Comparison of ENCODE assay signal across 8 mouse cellular contexts in genomic region chr7:27330709-27331540, GRCm38 (mm10). TPM values are rescaled to one million over a fixed set of nuclear protein-coding genes. Genes with fewer than 3 reads are reported as not detected.
DNase-seq lines count a peak whose midpoint lies in the region; TF ChIP-seq lines count a peak whose summit lies in the region.

No protein-coding gene starts in this region.

- peaks cover 39% of the 10 kb centered on the region for H3K27me3 ChIP-seq in CH12.LX (replicated peaks)

- H3K9ac ChIP-seq in CH12.LX (ENCODE audit: insufficient read depth, low read depth), result peak overlapping the region; percentile 50; the same call in 1 of the 2 replicates

- no peak for TF ChIP-seq RAD21 in CH12.LX (IDR thresholded peaks at IDR 0.05; ENCODE audit: low read depth, low read length)

- H3K79me2 ChIP-seq in CH12.LX (replicated peaks; ENCODE audit: control insufficient read depth, extremely low read depth, insufficient read depth, poor library complexity, severe bottlenecking), result no peaks in the 10 kb centered on the region

- intact Hi-C loops in heart, postnatal 10 days (cut with DNase I), result loop anchor here (5.0 kb wide), 2 partner anchors 161 to 169 kb away; no protein-coding TSS in a partner anchor

- H3K4me1 ChIP-seq in CH12.LX (ENCODE audit: control insufficient read depth in 1 of 2, insufficient read depth in 2 of 2), result peaks cover 4 to 37% of the 10 kb centered on the region in 2 experiments

- peak overlapping the region; percentile 50 to 66 (median 56) for H3K4me3 ChIP-seq in CH12.LX (replicated peaks in 1 of 3; ENCODE audit: low read depth in 2 of 3, low read length in 2 of 3, poor library complexity in 1 of 3)

- dilution Hi-C loops in CH12.LX (cut with MboI; ENCODE audit: extremely low pct_ligation_motif_present, extremely low pct_unique_long_range_greater_than_20kb, low sequenced_read_pairs), result no loop called here

- H3K36me3 ChIP-seq in CH12.LX (replicated peaks in 1 of 2; ENCODE audit: control insufficient read depth in 1 of 2, insufficient read depth in 1 of 2, low read length in 1 of 2), result no peaks in the 10 kb centered on the region

- TF ChIP-seq CTCF in CH12.LX (conservative IDR thresholded peaks at IDR 0.05 in 1 of 2, IDR thresholded peaks at IDR 0.05 in 1 of 2; ENCODE audit: low read depth in 2 of 2, low read length in 2 of 2), result no peak

- peak; percentile 42 for TF ChIP-seq POLR2A in CH12.LX (IDR thresholded peaks at IDR 0.05; ENCODE audit: low read depth, low read length)

- in situ Hi-C loops in CH12.LX (cut with MboI; ENCODE audit: low pct_ligation_motif_present, low pct_unique_long_range_greater_than_20kb, low sequenced_read_pairs), result loop anchor here (10.0 kb wide), 1 partner anchor 194 kb away; the partner anchor contains the start of gene Hipk4

- no peak for TF ChIP-seq EP300 in CH12.LX (IDR thresholded peaks at IDR 0.05; ENCODE audit: low read length)

- H3K4me2 ChIP-seq in CH12.LX (ENCODE audit: insufficient read depth, low read depth, poor library complexity, severe bottlenecking), result peak overlapping the region; percentile 83

- DNase-seq in CH12.LX (ENCODE audit: extremely low read depth), result peak; percentile 97
- peak; percentile 89 for DNase-seq in adrenal gland, postnatal 25 days
- DNase-seq in fat pad, adult 2 months (ENCODE audit: extremely low read depth, low read depth, low spot score), result peak; percentile 99
- peak; percentile 94 for DNase-seq in heart, postnatal 10 days
- peak; percentile 96 to 98 for DNase-seq in kidney, postnatal 4 days
- DNase-seq in lung, postnatal 36 days, result peak; percentile 98
- DNase-seq in retina, adult 2 months (ENCODE audit: low read depth, low spot score), result peak; percentile 32
- DNase-seq in urinary bladder, adult 2 months (ENCODE audit: low spot score), result peak; percentile 87

- peak overlapping the region; percentile 70 for H3K27ac ChIP-seq in CH12.LX (ENCODE audit: insufficient read depth, low read depth)

- H3K9me3 ChIP-seq in CH12.LX (replicated peaks; ENCODE audit: low read length), result no peaks in the 10 kb centered on the region

TF ChIP-seq in CH12.LX, 34 proteins besides CTCF, POLR2A, EP300 and RAD21:
- TF ChIP-seq MAX (IDR thresholded peaks at IDR 0.05; ENCODE audit: low read length) (no peak), TCF12 (IDR thresholded peaks at IDR 0.05; ENCODE audit: low read depth, low read length) (peak; percentile 14; the same call in 1 of the 2 replicates), ETS1 (conservative IDR thresholded peaks at IDR 0.05; ENCODE audit: low read depth, low read length) (peak; percentile 83), BHLHE40 (IDR thresholded peaks at IDR 0.05; ENCODE audit: low read depth, low read length) (0 out of 2 replicates have a peak, but pooled peaks have one; percentile 23), SIN3A (IDR thresholded peaks at IDR 0.05; ENCODE audit: low read length) (peak; percentile 60), MEF2A (IDR thresholded peaks at IDR 0.05; ENCODE audit: borderline replicate concordance, low read depth, low read length) (no peak), KAT2A (IDR thresholded peaks at IDR 0.05; ENCODE audit: insufficient replicate concordance, low read length) (no peak), RCOR1 (conservative IDR thresholded peaks at IDR 0.05; ENCODE audit: low read depth, low read length) (no peak), MAFK (IDR thresholded peaks at IDR 0.05; ENCODE audit: insufficient replicate concordance, low read length) (no peak), JUND (conservative IDR thresholded peaks at IDR 0.05; ENCODE audit: low read depth, low read length) (no peak), CHD2 (IDR thresholded peaks at IDR 0.05; ENCODE audit: low read length) (0 out of 2 replicates have a peak, but pooled peaks have one; percentile 47)

RNA-seq across cellular contexts. Expression of gene Ltbp4, which starts 6.6 kb away (rescaled TPM):
- total RNA-seq in CH12.LX (2012; rRNA removed), result 1.8 and 2.6 TPM in 2 replicates
- 0.16 and 0.43 TPM in 2 replicates for total RNA-seq in CH12.LX (2014; rRNA removed)
- 1.2 and 1.5 TPM in 2 replicates for polyA plus RNA-seq in CH12.LX (2012; ENCODE audit: insufficient read length, low read depth)
- 62.9 and 66.6 TPM in 2 replicates for total RNA-seq in adrenal gland, postnatal 25 days (2021)
- total RNA-seq in heart, postnatal 10 days (2021), result 100 to 1,000 TPM; 387 to 393 TPM
- polyA plus RNA-seq in urinary bladder, adult 2 months (2012; rRNA removed), result 176 and 335 TPM in 2 replicates

RNA-seq across cellular contexts. Expression of gene Shkbp1, which starts 24.9 kb away (rescaled TPM):
- 26.2 and 30.8 TPM in 2 replicates for total RNA-seq in CH12.LX (2012; rRNA removed)
- total RNA-seq in CH12.LX (2014; rRNA removed), result 17.7 and 23.3 TPM in 2 replicates
- polyA plus RNA-seq in CH12.LX (2012; ENCODE audit: insufficient read length, low read depth), result 50.0 and 62.8 TPM in 2 replicates
- 23.3 and 28.6 TPM in 2 replicates for total RNA-seq in adrenal gland, postnatal 25 days (2021)
- total RNA-seq in heart, postnatal 10 days (2021), result 10 to 100 TPM; 13.8 to 17.5 TPM
- 39.4 and 46.5 TPM in 2 replicates for polyA plus RNA-seq in urinary bladder, adult 2 months (2012; rRNA removed)

RNA-seq across cellular contexts. Expression of gene Gm20479, which starts 26.3 kb away (rescaled TPM):
- 1.3 and 1.9 TPM in 2 replicates for total RNA-seq in CH12.LX (2012; rRNA removed)
- total RNA-seq in CH12.LX (2014; rRNA removed), result 0.95 and 2.2 TPM in 2 replicates
- polyA plus RNA-seq in CH12.LX (2012; ENCODE audit: insufficient read length, low read depth), result 1.2 and 2.8 TPM in 2 replicates
- 0.91 TPM in 1 of 2 replicates, not detected in the other for total RNA-seq in adrenal gland, postnatal 25 days (2021)
- total RNA-seq in heart, postnatal 10 days (2021), result under 1 TPM in 1 of 2 experiments, not detected in 1; 0.99 TPM
- polyA plus RNA-seq in urinary bladder, adult 2 months (2012; rRNA removed), result 0.43 and 0.67 TPM in 2 replicates

Comparison
In these comparisons a context has a peak if more than half of its experiments do, and no peak if none do; other contexts are left out.
1. Peak in every context shown above with its lines: DNase-seq, H3K4me3 ChIP-seq and H3K27ac ChIP-seq.
2. DNase-seq: peak in every context shown above with its lines; median percentile 99 in fat pad, adult 2 months; 98 in lung, postnatal 36 days; 97 in CH12.LX; 97 in kidney, postnatal 4 days; 94 in heart, postnatal 10 days; 89 in adrenal gland, postnatal 25 days; 87 in urinary bladder, adult 2 months; 32 in retina, adult 2 months.
3. RNA of gene Ltbp4, which starts 6.6 kb away (total RNA-seq): 387 to 393 TPM in heart, postnatal 10 days and 62.9 to 66.6 TPM in adrenal gland, postnatal 25 days; 0.16 to 2.6 TPM in CH12.LX; every median in the first group is over 10 times any median in the second.